Mouse (Mus musculus) monocyte, adult 5-6 weeks (primary cell): ENCODE results near the gene Oaz2. TPM values are rescaled to one million over a fixed set of nuclear protein-coding genes. Genes with fewer than 3 reads are reported as not detected.
"Not testable (repeated sequence)": the region's sequence is repeated elsewhere in the genome, so short reads cannot be mapped to it uniquely, and the experiment has no call there.

Source experiments
- ATAC-seq: fragments of 153-309, 156-312 bp; replicated peaks from 2 replicates; pipeline ENCODE4 v1.8.0; 2017; ENCODE audit warnings: mild to moderate bottlenecking; ENCODE audit not compliant: low TSS enrichment, insufficient number of reproducible peaks, severe bottlenecking, poor library complexity, low FRiP score
- total RNA-seq: library from RNA; stranded (forward); fragments of 200-1000, 200-491, 200-594 nt; gene quantifications from 3 replicates; pipeline ENCODE4 v1.2.3, GENCODE M21; 2017

The Oaz2 gene
- total RNA-seq, 1 experiment from 2014 or later = 107 TPM

- no peak for ATAC-seq
Observed at GRCm38 (mm10) chr9:65646782-65647181, 21.0 kb upstream of the Oaz2 start.

GRCm38 (mm10) chr9:65648730-65649129 lies 19.1 kb upstream of the Oaz2 start:
- ATAC-seq = no peak

- no peak for ATAC-seq
Observed at GRCm38 (mm10) chr9:65649997-65650396, 17.8 kb upstream of the Oaz2 start.

GRCm38 (mm10) chr9:65651957-65652356 lies 15.8 kb upstream of the Oaz2 start:
- not testable (repeated sequence) for ATAC-seq

- ATAC-seq = no peak
Observed at GRCm38 (mm10) chr9:65653741-65654140, 14.1 kb upstream of the Oaz2 start.

- no peak for ATAC-seq
Observed at GRCm38 (mm10) chr9:65654700-65655237, 13.0 kb upstream of the Oaz2 start.

GRCm38 (mm10) chr9:65655540-65655939 lies 12.3 kb upstream of the Oaz2 start:
- ATAC-seq = peak; percentile 91

- ATAC-seq = no peak
Observed at GRCm38 (mm10) chr9:65657218-65657617, 10.6 kb upstream of the Oaz2 start.

- ATAC-seq = no peak
Observed at GRCm38 (mm10) chr9:65661029-65661428, 6.8 kb upstream of the Oaz2 start.

GRCm38 (mm10) chr9:65661493-65661892 lies 6.3 kb upstream of the Oaz2 start:
- ATAC-seq = no peak

GRCm38 (mm10) chr9:65664163-65664562 lies 3.6 kb upstream of the Oaz2 start:
- ATAC-seq = peak; percentile 52; the same call in 1 of the 2 replicates

GRCm38 (mm10) chr9:65666042-65666441 lies 1.8 kb upstream of the Oaz2 start:
- ATAC-seq = peak; percentile 54; the same call in 1 of the 2 replicates

- ATAC-seq = peak; percentile 28; the same call in 1 of the 2 replicates
Observed at GRCm38 (mm10) chr9:65671431-65671931, 3.7 kb downstream of the Oaz2 start.

GRCm38 (mm10) chr9:65672996-65673395 lies 5.2 kb downstream of the Oaz2 start:
- no peak for ATAC-seq

GRCm38 (mm10) chr9:65675461-65676357 lies 7.9 kb downstream of the Oaz2 start:
- ATAC-seq = no peak

GRCm38 (mm10) chr9:65676358-65677118 lies 8.7 kb downstream of the Oaz2 start:
- ATAC-seq = peak; percentile 91

GRCm38 (mm10) chr9:65677119-65677462 lies 9.3 kb downstream of the Oaz2 start:
- no peak for ATAC-seq

GRCm38 (mm10) chr9:65679181-65679761 lies 11.5 kb downstream of the Oaz2 start:
- ATAC-seq = no peak
